Mouse (Mus musculus): ENCODE data around the gene Slfn9.

The Slfn9 gene

GRCm38 (mm10) chr11:82991469-82992166 is at the start of gene Slfn9:
Slfn9 (minus strand) TSS chr11:82991830.
- WGBS, result 5% methylated on average over 14 of the region's 14 CpGs

GRCm38 (mm10) chr11:83040325-83040724 is 48.7 kb upstream of the Slfn9 start:
- WGBS, result 30% methylated on average over 1 of the region's 1 CpGs

GRCm38 (mm10) chr11:83039796-83040195 is 48.2 kb upstream of the Slfn9 start:
- WGBS, result 14% methylated on average over 19 of the region's 19 CpGs

GRCm38 (mm10) chr11:83039156-83039555 is 47.5 kb upstream of the Slfn9 start:
- 80% methylated on average over 1 of the region's 1 CpGs for WGBS

GRCm38 (mm10) chr11:83038686-83039085 is 47.1 kb upstream of the Slfn9 start:
- 94% methylated on average over 3 of the region's 3 CpGs for WGBS

GRCm38 (mm10) chr11:83020621-83021020 is 29.0 kb upstream of the Slfn9 start, which contains the start of gene Slfn8:
Slfn8 (minus strand) TSS chr11:83020810.
- WGBS, result 54% methylated on average over 5 of the region's 5 CpGs

- WGBS, result 78% methylated on average over 18 of the region's 18 CpGs
These were observed 28.2 kb upstream of the Slfn9 start for GRCm38 (mm10) chr11:83019561-83020519.

GRCm38 (mm10) chr11:83013356-83013755 is 21.7 kb upstream of the Slfn9 start:
- WGBS, result 89% methylated on average over 1 of the region's 1 CpGs

GRCm38 (mm10) chr11:82990612-82991385 is 831 bp downstream of the Slfn9 start:
- WGBS, result 14% methylated on average over 19 of the region's 19 CpGs

- WGBS, result 54% methylated on average over 12 of the region's 12 CpGs
These were observed 2.3 kb downstream of the Slfn9 start for GRCm38 (mm10) chr11:82989357-82989756.

GRCm38 (mm10) chr11:82987621-82988020 is 4.0 kb downstream of the Slfn9 start:
- 56% methylated on average over 6 of the region's 6 CpGs for WGBS

- 89% methylated on average over 17 of the region's 17 CpGs for WGBS
These were observed 8.4 kb downstream of the Slfn9 start for GRCm38 (mm10) chr11:82983193-82983592.

GRCm38 (mm10) chr11:82982409-82982808 is 9.2 kb downstream of the Slfn9 start:
- WGBS, result 96% methylated on average over 2 of the region's 2 CpGs

- 70% methylated on average over 5 of the region's 5 CpGs for WGBS
These were observed 17.7 kb downstream of the Slfn9 start for GRCm38 (mm10) chr11:82973916-82974315.

- WGBS, result 55% methylated on average over 11 of the region's 11 CpGs
These were observed 20.0 kb downstream of the Slfn9 start for GRCm38 (mm10) chr11:82971590-82971974.

GRCm38 (mm10) chr11:82970712-82971589 is 20.7 kb downstream of the Slfn9 start:
- 14% methylated on average over 31 of the region's 31 CpGs for WGBS

GRCm38 (mm10) chr11:82962215-82962614 is 29.4 kb downstream of the Slfn9 start:
- WGBS, result 87% methylated on average over 8 of the region's 8 CpGs

GRCm38 (mm10) chr11:82961743-82962142 is 29.9 kb downstream of the Slfn9 start:
- 77% methylated on average over 2 of the region's 2 CpGs for WGBS

GRCm38 (mm10) chr11:82959613-82960012 is 32.0 kb downstream of the Slfn9 start:
- WGBS, result 22% methylated on average over 4 of the region's 4 CpGs

GRCm38 (mm10) chr11:82956925-82957324 is 34.7 kb downstream of the Slfn9 start:
- WGBS, result 84% methylated on average over 10 of the region's 10 CpGs

- 83% methylated on average over 6 of the region's 6 CpGs for WGBS
These were observed 37.0 kb downstream of the Slfn9 start for GRCm38 (mm10) chr11:82954631-82955030.

All from cerebral cortex, adult 2 months (tissue).